Mouse (Mus musculus) embryonic facial prominence, embryonic 15.5 days (tissue): ENCODE results near the gene Tbc1d4. TPM values are rescaled to one million over a fixed set of nuclear protein-coding genes. Genes with fewer than 3 reads are reported as not detected.

Experiments used
- polyA plus RNA-seq: library from polyadenylated mRNA; unstranded; fragments of >200 nt; fragmentation: Nextera tagmentation; extraction: Ambion mirVana; gene quantifications from 2 replicates; pipeline ENCODE4 v1.2.1, GENCODE M21; 2015

The Tbc1d4 gene
- polyA plus RNA-seq, 1 experiment from 2014 or later, result 15.1 TPM

Other genes starting within 250 kb of the Tbc1d4 start
- 89.7 and 90.5 TPM in 2 replicates for gene Commd6, start 31.5 kb upstream of the Tbc1d4 start, polyA plus RNA-seq
- gene Uchl3, start 44.8 kb upstream of the Tbc1d4 start, polyA plus RNA-seq, result 103 TPM in 2 replicates
- 4.8 and 5.9 TPM in 2 replicates for gene Gm9922, start 120.6 kb upstream of the Tbc1d4 start, polyA plus RNA-seq
- gene Lmo7, start 120.8 kb upstream of the Tbc1d4 start, polyA plus RNA-seq, result 36.6 and 39.3 TPM in 2 replicates